Mouse (Mus musculus): ENCODE data around the gene Gm11562.

Gm11562 gene

DNA sequence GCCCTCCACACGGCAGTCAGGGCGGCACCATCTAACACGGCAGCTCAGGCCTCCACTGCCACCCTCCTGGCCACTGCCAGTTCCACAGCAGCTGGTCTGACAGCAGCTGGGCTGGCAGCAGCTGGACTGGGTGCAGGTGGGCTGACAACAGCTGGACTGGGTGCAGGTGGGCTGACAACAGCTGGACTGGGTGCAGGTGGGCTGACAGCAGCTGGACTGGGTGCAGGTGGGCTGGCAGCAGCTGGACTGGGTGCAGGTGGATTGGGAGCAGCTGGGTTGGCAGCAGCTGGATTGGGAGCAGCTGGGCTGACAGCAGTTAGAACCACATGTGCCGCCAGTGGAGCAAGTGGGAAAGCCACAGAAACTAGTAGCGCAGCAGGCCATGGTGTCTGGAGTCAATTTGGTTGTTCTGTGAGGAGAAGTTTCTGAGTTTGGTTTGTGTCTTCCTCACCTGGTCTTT lies 37.0 kb downstream of the Gm11562 start, which contains the start of gene Krtap1-4:
Gene Krtap1-4, minus strand, starts transcription at position 410 of the 460 bp plus-strand sequence.
- no peak for DNase-seq (ENCODE audit: low spot score)

DNA sequence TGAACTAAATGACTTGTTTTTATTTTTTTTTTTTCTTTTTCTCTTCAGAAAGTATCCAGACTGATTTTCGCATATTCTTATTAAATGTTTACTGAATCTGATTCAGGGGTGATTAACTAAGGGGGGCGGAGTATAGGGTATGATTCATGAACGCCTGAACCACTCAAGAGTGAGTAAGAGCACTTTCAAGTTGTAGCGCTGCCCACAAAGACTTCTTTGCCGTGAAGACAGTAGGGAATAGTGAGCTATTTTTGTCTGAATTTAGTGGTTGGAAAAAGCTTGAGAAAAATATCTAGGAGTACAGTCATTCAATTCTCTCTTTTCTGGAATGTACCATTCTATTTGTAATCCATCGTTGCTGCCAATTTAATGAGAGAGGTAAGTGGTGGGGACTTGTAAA lies 38.7 kb downstream of the Gm11562 start:
- DNase-seq (ENCODE audit: low spot score): no peak

DNA sequence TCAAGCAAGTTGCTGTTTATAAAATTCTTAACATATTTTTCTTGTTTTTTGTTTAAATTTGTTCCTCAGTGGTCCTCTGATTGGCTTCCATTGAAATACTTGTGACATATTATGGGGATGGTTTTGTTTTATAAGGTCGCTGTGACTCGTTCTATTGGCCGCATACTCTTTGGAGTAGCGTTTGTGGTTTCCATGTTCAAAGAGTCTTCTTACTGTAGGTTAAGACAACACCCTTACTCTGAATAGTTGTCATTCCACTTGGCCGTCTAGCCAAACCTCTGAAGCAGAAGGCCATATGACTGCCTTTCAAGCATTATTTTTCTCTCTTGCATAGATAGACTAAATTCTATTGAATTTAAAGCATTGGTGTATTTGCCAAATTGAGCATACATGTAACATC lies 39.2 kb downstream of the Gm11562 start:
- DNase-seq (ENCODE audit: low spot score): no peak

DNA sequence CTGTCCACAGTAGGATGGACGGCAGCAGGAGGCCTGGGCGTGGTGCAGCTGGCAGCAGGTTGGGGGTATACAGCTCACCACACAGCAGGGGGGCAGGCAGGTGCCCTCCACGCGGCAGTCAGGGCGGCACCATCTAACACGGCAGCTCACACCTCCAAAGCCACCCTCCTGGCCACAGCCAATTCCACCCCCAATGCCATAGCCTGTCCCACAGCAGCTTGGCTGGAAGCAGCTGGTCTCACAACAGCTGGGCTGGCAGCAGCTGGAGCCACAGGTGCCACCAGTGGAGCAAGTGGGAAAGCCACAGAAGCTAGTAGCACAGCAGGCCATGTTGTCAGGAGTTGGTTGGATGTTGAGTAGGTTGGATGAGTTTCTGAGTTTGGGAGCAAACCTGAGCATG lies 39.6 kb downstream of the Gm11562 start, which contains the start of gene Krtap1-5:
Gene Krtap1-5, minus strand, starts transcription at position 381 of the 400 bp plus-strand sequence.
- DNase-seq (ENCODE audit: low spot score): no peak

DNA sequence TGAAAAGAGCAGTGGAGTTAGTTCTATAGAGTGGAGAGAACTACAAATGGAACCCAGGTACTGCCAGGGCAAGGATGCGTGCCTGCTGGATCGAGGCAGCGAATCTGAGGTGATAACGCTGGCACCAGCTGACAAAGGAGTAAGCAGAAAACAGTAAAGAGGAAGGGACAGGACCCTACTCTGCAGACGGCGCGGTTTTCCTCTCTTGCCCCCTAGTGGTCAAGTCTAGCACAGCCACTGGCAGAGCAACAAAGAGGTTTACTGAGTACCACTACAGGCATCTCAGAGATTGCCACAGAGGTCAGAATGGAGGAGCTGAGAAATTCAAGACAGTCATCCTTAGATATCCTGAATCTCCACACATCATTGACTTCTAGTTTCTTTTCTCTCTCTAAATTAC lies 46.1 kb downstream of the Gm11562 start:
- peak; percentile 19 for DNase-seq (ENCODE audit: low spot score)

DNA sequence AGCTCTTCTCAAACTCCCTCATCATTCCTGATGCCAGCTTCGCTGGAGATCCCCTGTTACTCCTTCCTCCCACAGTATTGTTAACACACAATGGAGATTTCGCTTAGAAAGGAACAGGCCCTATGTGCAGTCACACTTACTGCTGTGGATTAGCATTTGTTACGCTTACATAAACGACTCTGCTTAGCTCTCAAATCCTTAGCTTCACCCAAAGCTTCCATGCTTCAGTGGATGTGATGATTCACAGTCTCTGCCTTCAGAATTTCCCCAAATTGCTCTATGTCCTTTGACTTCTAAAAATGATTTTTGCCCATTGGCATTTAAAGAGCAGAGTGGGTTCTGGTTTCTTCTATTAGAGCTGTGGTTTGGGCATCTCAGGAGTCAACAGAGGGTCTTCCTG lies 47.1 kb downstream of the Gm11562 start:
- no peak for DNase-seq (ENCODE audit: low spot score)
